Mouse (Mus musculus): ENCODE measurements around the gene Inpp5d. TPM values are rescaled to one million over a fixed set of nuclear protein-coding genes. Genes with fewer than 3 reads are reported as not detected.

The Inpp5d gene
- polyA plus RNA-seq, 1 experiment from 2014 or later: 3.3 TPM

GRCm38 (mm10) chr1:87723351-87723750 is 103.2 kb downstream of the Inpp5d start:
- Histone ChIP-seq H3K4me3 (no peak overlapping the region), H3K27ac (no peak overlapping the region), H3K9me3 (no peaks in the 10 kb centered on the region), H3K9ac (no peak overlapping the region), H3K4me2 (replicated peaks) (no peak overlapping the region), H3K27me3 (replicated peaks) (no peaks in the 10 kb centered on the region), H3K4me1 (no peaks in the 10 kb centered on the region), H3K36me3 (no peaks in the 10 kb centered on the region)
- no peak for ATAC-seq (ENCODE audit: low FRiP score, low read depth)
- WGBS: 71% methylated on average over 4 of the region's 4 CpGs

GRCm38 (mm10) chr1:87729070-87729469 is 109.0 kb downstream of the Inpp5d start:
- no peaks in the 10 kb centered on the region for H3K36me3 ChIP-seq
- H3K27me3 ChIP-seq (replicated peaks): no peaks in the 10 kb centered on the region
- H3K4me2 ChIP-seq (replicated peaks): no peak overlapping the region
- no peaks in the 10 kb centered on the region for H3K4me1 ChIP-seq
- no peak overlapping the region for H3K27ac ChIP-seq
- ATAC-seq (ENCODE audit: low FRiP score, low read depth): no peak
- no peaks in the 10 kb centered on the region for H3K9me3 ChIP-seq
- WGBS: 77% methylated on average over 2 of the region's 2 CpGs
- no peak overlapping the region for H3K9ac ChIP-seq
- no peak overlapping the region for H3K4me3 ChIP-seq

DNA sequence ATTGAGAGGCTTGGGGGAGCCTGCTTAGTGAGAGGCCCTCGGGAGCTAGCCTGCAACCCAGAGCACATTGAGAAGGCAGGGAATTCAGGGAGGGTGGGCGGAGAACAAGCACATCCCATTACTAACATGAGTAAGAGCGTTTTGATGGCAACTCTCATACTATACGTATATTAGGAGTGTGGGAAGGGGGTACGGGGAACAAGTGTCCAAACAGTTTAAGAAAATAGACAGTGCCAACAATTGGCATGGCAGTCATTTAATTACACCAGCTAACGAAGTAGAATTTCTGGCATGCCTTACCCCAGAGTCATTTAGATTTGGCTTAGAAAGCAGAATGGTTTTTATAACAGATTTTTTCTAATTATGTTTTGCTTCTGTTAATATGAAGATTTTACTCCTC is 109.7 kb downstream of the Inpp5d start:
- no peak overlapping the region for H3K4me2 ChIP-seq (replicated peaks)
- 82% methylated on average over 6 of the region's 6 CpGs for WGBS
- H3K9ac ChIP-seq: no peak overlapping the region
- H3K4me1 ChIP-seq: no peaks in the 10 kb centered on the region
- H3K9me3 ChIP-seq: no peaks in the 10 kb centered on the region
- ATAC-seq (ENCODE audit: low FRiP score, low read depth): no peak
- H3K36me3 ChIP-seq: no peaks in the 10 kb centered on the region
- H3K27ac ChIP-seq: no peak overlapping the region
- no peaks in the 10 kb centered on the region for H3K27me3 ChIP-seq (replicated peaks)
- no peak overlapping the region for H3K4me3 ChIP-seq

DNA sequence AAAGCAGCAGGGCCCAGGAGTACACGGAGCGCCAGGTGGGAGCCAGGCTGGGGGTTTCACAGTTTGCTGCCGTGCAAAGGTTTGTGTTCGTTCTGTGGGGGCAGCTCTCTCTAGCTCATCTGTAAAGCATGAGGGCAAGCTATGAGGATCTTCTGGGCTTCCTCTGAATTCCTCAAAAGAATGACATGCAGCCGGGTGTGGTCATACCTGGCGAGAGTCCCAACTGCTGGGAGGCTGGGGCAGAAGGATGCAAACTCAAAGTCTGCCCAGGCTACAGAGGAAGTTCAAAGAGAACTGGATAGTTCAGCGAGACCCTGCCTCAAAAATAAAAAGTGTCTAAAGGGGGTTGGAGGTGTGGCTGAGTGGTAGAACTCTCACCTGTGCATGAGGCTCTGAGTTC is 110.2 kb downstream of the Inpp5d start:
- Histone ChIP-seq H3K4me2 (replicated peaks) (no peak overlapping the region), H3K4me1 (no peaks in the 10 kb centered on the region), H3K27me3 (replicated peaks) (no peaks in the 10 kb centered on the region), H3K4me3 (no peak overlapping the region), H3K9me3 (no peaks in the 10 kb centered on the region), H3K27ac (no peak overlapping the region), H3K36me3 (no peaks in the 10 kb centered on the region), H3K9ac (no peak overlapping the region)
- 87% methylated on average over 7 of the region's 7 CpGs for WGBS
- no peak for ATAC-seq (ENCODE audit: low FRiP score, low read depth)

DNA sequence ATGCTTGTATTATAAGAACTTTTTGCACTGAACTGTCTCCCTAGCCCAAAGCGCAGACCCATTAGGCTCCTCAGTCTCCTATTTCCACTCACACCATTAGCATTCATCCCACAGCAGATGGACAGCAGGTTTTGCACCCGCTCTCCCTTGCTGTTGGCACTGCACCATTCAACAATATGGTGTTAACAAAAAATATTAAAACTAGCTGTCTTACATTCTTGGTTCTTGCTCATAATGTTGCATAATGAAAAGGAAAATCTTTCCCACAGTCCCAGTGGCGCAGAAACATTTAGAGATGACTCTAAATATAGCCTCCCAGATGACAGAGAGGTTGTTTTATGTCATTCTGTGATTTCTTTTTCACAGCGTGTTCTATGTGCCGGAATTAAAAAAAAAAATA is 113.1 kb downstream of the Inpp5d start:
- no peak overlapping the region for H3K4me2 ChIP-seq (replicated peaks)
- ATAC-seq (ENCODE audit: low FRiP score, low read depth): no peak
- no peak overlapping the region for H3K9ac ChIP-seq
- H3K4me3 ChIP-seq: no peak overlapping the region
- no peak overlapping the region for H3K27ac ChIP-seq
- H3K9me3 ChIP-seq: no peaks in the 10 kb centered on the region
- H3K27me3 ChIP-seq (replicated peaks): no peaks in the 10 kb centered on the region
- H3K4me1 ChIP-seq: no peaks in the 10 kb centered on the region
- WGBS: 86% methylated on average over 5 of the region's 5 CpGs
- no peaks in the 10 kb centered on the region for H3K36me3 ChIP-seq

DNA sequence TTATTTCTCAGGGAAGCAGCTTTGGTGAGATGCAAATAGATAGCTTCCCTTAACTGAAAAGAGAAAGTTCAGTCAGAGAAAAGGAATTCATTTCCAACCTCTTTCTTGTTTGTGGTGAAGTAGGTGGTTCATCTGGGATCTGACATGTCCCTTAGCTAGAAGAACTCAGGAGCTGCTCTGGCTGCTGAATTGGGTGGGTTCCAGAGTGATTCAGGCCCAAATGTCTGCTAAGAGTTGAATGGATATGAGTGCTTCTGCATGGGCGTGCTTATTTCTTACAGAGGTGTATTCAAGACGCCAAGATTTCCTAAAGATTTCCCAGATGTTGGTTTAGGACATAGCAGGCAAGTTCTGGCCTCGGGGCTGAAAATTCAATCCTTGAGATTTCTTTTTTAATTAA is 114.0 kb downstream of the Inpp5d start:
- Histone ChIP-seq H3K4me3 (no peak overlapping the region), H3K9ac (no peak overlapping the region), H3K9me3 (no peaks in the 10 kb centered on the region), H3K4me1 (no peaks in the 10 kb centered on the region), H3K27me3 (replicated peaks) (no peaks in the 10 kb centered on the region), H3K27ac (no peak overlapping the region), H3K4me2 (replicated peaks) (no peak overlapping the region), H3K36me3 (no peaks in the 10 kb centered on the region)
- 78% methylated on average over 3 of the region's 3 CpGs for WGBS
- ATAC-seq (ENCODE audit: low FRiP score, low read depth): no peak

GRCm38 (mm10) chr1:87740584-87741290 is 120.6 kb downstream of the Inpp5d start:
- H3K27me3 ChIP-seq (replicated peaks): no peaks in the 10 kb centered on the region
- no peaks in the 10 kb centered on the region for H3K9me3 ChIP-seq
- WGBS: 80% methylated on average over 6 of the region's 6 CpGs
- no peak overlapping the region for H3K27ac ChIP-seq
- no peak for ATAC-seq (ENCODE audit: low FRiP score, low read depth)
- H3K36me3 ChIP-seq: no peaks in the 10 kb centered on the region
- no peak overlapping the region for H3K9ac ChIP-seq
- no peak overlapping the region for H3K4me2 ChIP-seq (replicated peaks)
- no peak overlapping the region for H3K4me3 ChIP-seq
- no peaks in the 10 kb centered on the region for H3K4me1 ChIP-seq

GRCm38 (mm10) chr1:87749360-87749973 is 129.4 kb downstream of the Inpp5d start:
- no peak overlapping the region for H3K27ac ChIP-seq
- no peaks in the 10 kb centered on the region for H3K36me3 ChIP-seq
- no peak overlapping the region for H3K4me3 ChIP-seq
- no peak for ATAC-seq (ENCODE audit: low FRiP score, low read depth)
- H3K4me1 ChIP-seq: no peaks in the 10 kb centered on the region
- H3K9me3 ChIP-seq: no peaks in the 10 kb centered on the region
- no peak overlapping the region for H3K9ac ChIP-seq
- no peak overlapping the region for H3K4me2 ChIP-seq (replicated peaks)
- H3K27me3 ChIP-seq (replicated peaks): no peaks in the 10 kb centered on the region

DNA sequence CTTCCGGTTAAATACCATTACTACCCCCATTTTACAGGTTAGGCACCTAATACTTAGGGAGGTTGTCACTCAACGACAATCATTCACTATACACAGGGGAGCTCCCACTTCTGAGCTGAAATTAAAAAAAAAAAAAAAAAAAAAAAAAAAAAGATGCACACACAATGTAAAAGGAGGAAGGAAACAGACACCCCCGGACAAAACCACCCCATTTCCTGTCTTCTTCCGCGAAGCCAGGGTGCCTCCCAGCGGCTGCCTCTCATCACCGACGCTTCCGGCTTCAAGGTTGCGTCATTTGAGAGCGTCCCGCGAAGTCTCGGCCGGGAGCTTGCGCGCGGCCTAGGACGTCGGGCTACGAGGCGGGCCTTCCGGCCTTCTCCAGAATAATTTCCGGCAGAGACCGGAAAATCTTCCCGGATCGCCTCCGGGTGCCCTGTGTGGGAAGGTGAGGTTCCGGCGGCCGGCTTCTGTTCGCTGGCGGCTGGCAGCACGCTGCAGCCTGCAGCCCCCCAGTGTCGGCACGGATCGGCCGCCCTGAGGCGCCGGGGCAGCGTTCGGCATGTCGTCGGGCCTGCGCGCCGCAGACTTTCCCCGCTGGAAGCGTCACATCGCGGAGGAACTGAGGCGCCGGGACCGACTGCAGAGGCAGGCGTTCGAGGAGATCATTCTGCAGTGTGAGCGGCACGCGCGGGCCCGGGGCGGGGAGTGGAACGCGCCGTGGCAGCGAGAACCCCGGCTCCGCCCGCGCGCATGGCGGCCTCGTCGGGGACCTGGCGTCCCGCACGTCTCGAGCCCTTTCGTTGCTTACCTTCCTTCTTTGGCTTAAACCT is 135.7 kb downstream of the Inpp5d start, which contains the start of gene Atg16l1:
TSS of gene Atg16l1 (plus strand) at position 230 of the 830 bp plus-strand sequence.
- Histone ChIP-seq H3K4me1 (peaks cover 7% of the 10 kb centered on the region), H3K4me2 (replicated peaks) (peak within 1 kb of the TSS; percentile 68), H3K27ac (peak within 1 kb of the TSS; percentile 69), H3K9ac (peak within 1 kb of the TSS; percentile 86), H3K36me3 (peaks cover 10% of the 10 kb centered on the region), H3K27me3 (replicated peaks) (no peaks in the 10 kb centered on the region), H3K9me3 (no peaks in the 10 kb centered on the region), H3K4me3 (peak within 1 kb of the TSS; percentile 78)
- ATAC-seq (ENCODE audit: low FRiP score, low read depth): peak; percentile 98
- WGBS: 1% methylated on average over 79 of the region's 79 CpGs

DNA sequence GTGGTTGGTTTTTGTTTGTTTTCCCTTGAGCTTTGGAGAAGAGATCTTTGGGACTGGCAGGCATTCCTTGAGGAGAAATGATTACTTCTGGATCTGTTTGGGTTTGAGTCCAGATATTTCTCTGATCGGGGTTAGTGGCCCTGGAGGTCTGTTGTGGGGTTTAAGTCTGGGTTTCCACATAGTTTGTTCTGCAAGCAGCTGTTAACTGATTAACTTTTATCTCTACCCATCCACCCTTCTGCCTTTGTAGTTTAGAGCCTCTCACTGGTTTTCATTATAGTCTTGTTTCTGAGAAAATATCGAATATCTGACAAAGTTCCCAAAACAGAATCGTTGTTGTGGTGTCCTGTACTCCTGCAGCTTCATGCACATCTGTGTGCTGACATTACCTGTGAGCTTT is 143.7 kb downstream of the Inpp5d start:
- Histone ChIP-seq H3K4me1 (no peaks in the 10 kb centered on the region), H3K36me3 (peaks cover 84% of the 10 kb centered on the region), H3K4me2 (replicated peaks) (no peak overlapping the region), H3K27ac (no peak overlapping the region), H3K9me3 (no peaks in the 10 kb centered on the region), H3K9ac (no peak overlapping the region), H3K27me3 (replicated peaks) (no peaks in the 10 kb centered on the region), H3K4me3 (no peak overlapping the region)
- WGBS: 93% methylated on average over 3 of the region's 3 CpGs
- no peak for ATAC-seq (ENCODE audit: low FRiP score, low read depth)

GRCm38 (mm10) chr1:87765741-87766140 is 145.6 kb downstream of the Inpp5d start:
- H3K9ac ChIP-seq: no peak overlapping the region
- no peak overlapping the region for H3K4me2 ChIP-seq (replicated peaks)
- H3K27ac ChIP-seq: no peak overlapping the region
- H3K9me3 ChIP-seq: no peaks in the 10 kb centered on the region
- no peaks in the 10 kb centered on the region for H3K4me1 ChIP-seq
- H3K36me3 ChIP-seq: peaks cover 90% of the 10 kb centered on the region
- no peaks in the 10 kb centered on the region for H3K27me3 ChIP-seq (replicated peaks)
- no peak overlapping the region for H3K4me3 ChIP-seq
- no peak for ATAC-seq (ENCODE audit: low FRiP score, low read depth)
- 93% methylated on average over 2 of the region's 2 CpGs for WGBS

- ATAC-seq (ENCODE audit: low FRiP score, low read depth): no peak
- H3K4me1 ChIP-seq: no peaks in the 10 kb centered on the region
- H3K9ac ChIP-seq: no peak overlapping the region
- H3K9me3 ChIP-seq: no peaks in the 10 kb centered on the region
- 89% methylated on average over 3 of the region's 3 CpGs for WGBS
- peaks cover 91% of the 10 kb centered on the region for H3K36me3 ChIP-seq
- H3K4me3 ChIP-seq: no peak overlapping the region
- no peak overlapping the region for H3K4me2 ChIP-seq (replicated peaks)
- H3K27me3 ChIP-seq (replicated peaks): no peaks in the 10 kb centered on the region
- H3K27ac ChIP-seq: no peak overlapping the region
Observed at GRCm38 (mm10) chr1:87766233-87766632, 146.1 kb downstream of the Inpp5d start.
